Mouse (Mus musculus): ENCODE measurements at regions not wholly inside any gene's neighbourhood (a gene's known extent, or its start where the extent isn't known, plus 50 kb on each side); places are given as distances from the start of the nearest gene placed in this dataset.
"Not testable (repeated sequence)": the region's sequence is repeated elsewhere in the genome, so short reads cannot be mapped to it uniquely, and the experiment has no call there.

DNA sequence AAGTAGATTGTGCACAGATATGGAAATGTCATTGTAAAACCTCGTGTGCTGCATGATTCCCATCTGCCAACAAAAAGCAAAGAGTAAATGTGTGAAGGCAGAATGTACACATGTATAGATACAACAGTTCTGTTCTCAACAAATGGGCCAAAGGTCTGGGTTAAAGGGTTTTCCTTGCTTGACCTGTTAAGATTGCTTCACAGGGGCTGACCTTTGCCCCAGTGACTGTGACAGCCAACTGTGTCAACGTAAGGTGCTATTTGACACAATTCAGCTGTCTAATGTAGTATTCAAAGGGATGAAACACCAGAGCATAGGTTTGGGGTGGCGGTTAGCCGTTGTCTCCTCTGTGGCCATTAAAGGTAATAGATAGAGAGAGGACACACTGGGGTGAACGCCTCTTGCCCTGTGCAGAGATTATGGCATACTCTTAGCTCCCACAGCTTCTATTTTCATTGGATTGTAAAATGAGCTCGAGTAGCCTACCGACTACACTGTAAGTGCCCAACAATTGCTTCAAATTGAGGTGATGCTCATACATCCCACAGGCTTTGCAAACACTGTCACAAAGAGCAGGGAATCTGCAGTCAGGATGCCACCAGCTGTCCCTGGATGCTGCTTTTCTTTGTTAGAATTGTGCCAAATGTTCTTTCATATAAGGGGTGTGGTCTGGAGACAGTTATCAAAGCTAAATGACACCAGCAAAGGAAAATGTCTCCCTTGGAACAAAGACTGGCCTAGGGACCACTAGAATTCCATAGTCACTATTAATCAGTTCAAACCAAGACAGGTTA, 513.0 kb upstream of the Gulo start:
- ATAC-seq (ENCODE audit: low FRiP score, low read depth), result no peak
- no peaks in the 10 kb centered on the region for H3K27me3 ChIP-seq
- H3K9ac ChIP-seq, result no peak overlapping the region
- H3K4me3 ChIP-seq, result no peak overlapping the region
- H3K4me2 ChIP-seq (replicated peaks), result no peak overlapping the region
- no peaks in the 10 kb centered on the region for H3K9me3 ChIP-seq
- no peaks in the 10 kb centered on the region for H3K36me3 ChIP-seq
- H3K4me1 ChIP-seq, result no peaks in the 10 kb centered on the region
- H3K27ac ChIP-seq, result no peak overlapping the region
- 55% methylated on average over 7 of the region's 7 CpGs for WGBS

DNA sequence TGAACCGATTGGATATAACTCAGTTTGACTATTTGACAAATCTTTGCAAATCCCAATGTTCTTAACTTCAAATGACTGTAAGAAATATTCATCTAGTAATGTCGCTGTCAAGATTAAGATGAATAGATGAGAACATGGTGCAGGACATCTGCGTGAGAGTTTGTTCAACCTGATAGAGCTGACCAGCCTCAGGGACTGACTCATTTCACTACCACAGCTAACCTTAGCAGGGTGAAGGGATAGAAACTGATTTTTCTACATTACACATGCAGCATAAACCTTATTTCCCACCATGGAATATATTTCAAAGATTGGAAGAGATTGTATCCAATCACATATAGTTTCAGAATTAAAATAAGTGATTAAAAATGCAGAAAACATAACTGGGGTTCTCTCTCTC, 507.8 kb upstream of the Gulo start:
- WGBS, result 87% methylated on average over 3 of the region's 3 CpGs
- H3K36me3 ChIP-seq, result no peaks in the 10 kb centered on the region
- no peak for ATAC-seq (ENCODE audit: low FRiP score, low read depth)
- no peak overlapping the region for H3K4me3 ChIP-seq
- no peak overlapping the region for H3K4me2 ChIP-seq (replicated peaks)
- H3K9me3 ChIP-seq, result peaks cover 3% of the 10 kb centered on the region
- H3K9ac ChIP-seq, result no peak overlapping the region
- H3K27ac ChIP-seq, result no peak overlapping the region
- no peaks in the 10 kb centered on the region for H3K4me1 ChIP-seq
- no peaks in the 10 kb centered on the region for H3K27me3 ChIP-seq

DNA sequence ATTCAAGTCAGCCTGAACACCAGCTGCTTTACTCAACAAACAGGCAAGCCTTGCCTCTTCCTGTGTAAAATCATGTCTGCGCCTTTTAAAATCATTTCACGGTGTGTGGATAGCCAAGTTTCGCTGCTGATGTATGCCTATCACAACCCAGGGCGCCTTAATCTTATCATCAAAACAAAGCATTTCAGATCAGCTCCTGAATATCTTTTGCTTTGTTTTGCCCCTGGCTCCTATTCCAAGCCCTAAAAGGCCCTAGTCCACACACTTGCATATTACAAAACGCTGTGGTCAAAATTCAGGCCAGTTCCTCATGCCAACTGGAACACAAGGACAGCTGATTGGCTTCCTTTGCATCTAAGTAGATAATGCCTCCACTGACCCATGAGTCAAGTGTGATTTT, 501.7 kb upstream of the Gulo start:
- ATAC-seq (ENCODE audit: low FRiP score, low read depth), result no peak
- peaks cover 3% of the 10 kb centered on the region for H3K9me3 ChIP-seq
- H3K4me1 ChIP-seq, result no peaks in the 10 kb centered on the region
- 89% methylated on average over 5 of the region's 5 CpGs for WGBS
- H3K4me3 ChIP-seq, result no peak overlapping the region
- H3K27ac ChIP-seq, result no peak overlapping the region
- H3K36me3 ChIP-seq, result no peaks in the 10 kb centered on the region
- H3K27me3 ChIP-seq, result no peaks in the 10 kb centered on the region
- H3K9ac ChIP-seq, result no peak overlapping the region
- no peak overlapping the region for H3K4me2 ChIP-seq (replicated peaks)

DNA sequence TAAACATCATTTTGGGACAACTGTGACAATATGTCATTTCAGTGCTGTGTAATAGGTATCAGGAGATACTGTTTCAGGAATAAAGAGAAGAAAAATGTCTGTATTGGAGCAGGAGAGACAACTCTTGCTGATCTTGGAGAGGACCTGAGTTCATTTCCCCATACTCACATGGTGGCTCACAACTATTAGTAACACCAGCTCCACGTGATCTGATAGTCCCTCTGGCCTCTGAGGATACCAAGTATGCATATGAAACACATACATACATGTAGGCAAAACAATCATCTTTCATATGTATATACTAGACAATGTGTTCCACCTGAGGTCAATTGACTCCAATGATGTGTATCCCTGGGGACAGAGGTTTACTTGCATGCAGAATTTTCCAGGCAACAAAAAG, 501.2 kb upstream of the Gulo start:
- H3K9ac ChIP-seq, result no peak overlapping the region
- H3K36me3 ChIP-seq, result no peaks in the 10 kb centered on the region
- 67% methylated on average over 1 of the region's 1 CpGs for WGBS
- H3K9me3 ChIP-seq, result peaks cover 3% of the 10 kb centered on the region
- no peak for ATAC-seq (ENCODE audit: low FRiP score, low read depth)
- H3K4me3 ChIP-seq, result no peak overlapping the region
- H3K27me3 ChIP-seq, result no peaks in the 10 kb centered on the region
- no peak overlapping the region for H3K4me2 ChIP-seq (replicated peaks)
- H3K4me1 ChIP-seq, result no peaks in the 10 kb centered on the region
- H3K27ac ChIP-seq, result no peak overlapping the region

DNA sequence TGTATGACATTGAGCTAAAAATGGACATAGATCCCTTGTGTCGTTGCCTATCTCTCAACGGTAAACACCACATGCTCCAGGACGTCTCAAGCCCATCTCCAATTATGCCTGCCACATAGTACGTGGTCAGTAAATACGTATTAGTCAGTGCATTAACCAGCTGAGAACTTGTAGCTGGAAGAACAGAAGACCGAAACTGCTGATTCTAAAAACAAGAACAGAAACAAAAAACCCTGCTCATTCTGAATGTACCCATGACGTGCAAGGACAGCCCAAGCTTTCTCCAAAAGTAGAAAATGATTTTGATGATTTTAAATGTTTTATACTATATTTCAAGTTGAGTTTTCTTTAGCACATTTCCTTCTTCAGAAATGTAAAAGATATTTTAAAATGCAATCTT, 500.7 kb upstream of the Gulo start:
- H3K36me3 ChIP-seq, result no peaks in the 10 kb centered on the region
- H3K9me3 ChIP-seq, result peaks cover 3% of the 10 kb centered on the region
- H3K4me1 ChIP-seq, result no peaks in the 10 kb centered on the region
- H3K9ac ChIP-seq, result no peak overlapping the region
- 88% methylated on average over 7 of the region's 7 CpGs for WGBS
- no peak overlapping the region for H3K4me3 ChIP-seq
- no peak overlapping the region for H3K27ac ChIP-seq
- no peak for ATAC-seq (ENCODE audit: low FRiP score, low read depth)
- no peaks in the 10 kb centered on the region for H3K27me3 ChIP-seq
- no peak overlapping the region for H3K4me2 ChIP-seq (replicated peaks)

DNA sequence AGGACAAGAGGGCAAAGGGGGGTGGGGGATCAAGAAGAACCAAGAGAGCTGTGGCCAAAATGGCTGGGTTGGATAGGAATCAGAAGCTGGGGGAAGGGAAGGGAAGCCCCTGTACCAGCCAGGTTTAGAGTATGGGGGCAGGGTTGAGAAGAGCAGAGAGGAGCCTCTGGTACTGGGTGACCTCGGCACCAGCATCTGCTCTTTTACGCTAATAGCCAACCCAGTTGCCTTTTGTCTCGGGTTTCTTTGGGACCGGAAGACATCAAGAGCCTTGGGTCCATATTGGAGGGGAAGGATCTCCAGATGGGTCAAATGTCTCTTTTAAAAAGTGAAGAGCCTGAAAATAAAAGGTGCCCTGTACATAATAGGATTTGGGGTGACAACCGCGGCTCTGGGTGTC, 493.0 kb upstream of the Gulo start:
- Histone ChIP-seq H3K4me1 (peaks cover 16% of the 10 kb centered on the region), H3K4me3 (no peak overlapping the region), H3K36me3 (no peaks in the 10 kb centered on the region), H3K9ac (no peak overlapping the region), H3K4me2 (replicated peaks) (no peak overlapping the region), H3K27me3 (0 out of 2 replicates have a peak, but pooled peaks cover 2% of the 10 kb centered on the region), H3K27ac (no peak overlapping the region), H3K9me3 (no peaks in the 10 kb centered on the region)
- ATAC-seq (ENCODE audit: low FRiP score, low read depth), result no peak
- 76% methylated on average over 6 of the region's 6 CpGs for WGBS

DNA sequence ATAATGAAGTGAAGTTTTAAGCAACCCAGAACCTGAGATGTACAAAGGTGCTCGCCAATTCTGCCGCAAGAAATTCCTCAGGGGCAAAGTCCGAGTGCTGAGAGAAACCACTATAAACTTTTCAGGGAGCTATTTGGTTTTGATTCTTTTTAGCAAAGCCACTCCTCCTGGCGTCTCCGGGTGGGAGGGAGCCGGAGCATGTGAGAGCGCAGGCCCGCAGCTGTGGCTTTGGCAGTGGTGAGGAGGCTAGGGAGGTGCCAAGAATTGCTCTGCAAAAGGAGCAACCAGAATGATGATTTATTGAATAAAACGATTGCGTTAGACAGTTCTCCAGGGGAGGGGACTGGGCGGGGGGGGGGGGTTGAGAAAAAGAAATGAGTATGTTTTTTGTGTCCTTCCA, 490.9 kb upstream of the Gulo start:
- peak; percentile 82 for ATAC-seq (ENCODE audit: low FRiP score, low read depth)
- Histone ChIP-seq H3K27ac (no peak overlapping the region), H3K27me3 (0 out of 2 replicates have a peak, but pooled peaks cover 2% of the 10 kb centered on the region), H3K9me3 (no peaks in the 10 kb centered on the region), H3K4me3 (no peak overlapping the region), H3K4me1 (peaks cover 16% of the 10 kb centered on the region), H3K36me3 (no peaks in the 10 kb centered on the region), H3K9ac (no peak overlapping the region), H3K4me2 (replicated peaks) (peak overlapping the region; percentile 27; the same call in 1 of the 2 replicates)
- 29% methylated on average over 11 of the region's 11 CpGs for WGBS

DNA sequence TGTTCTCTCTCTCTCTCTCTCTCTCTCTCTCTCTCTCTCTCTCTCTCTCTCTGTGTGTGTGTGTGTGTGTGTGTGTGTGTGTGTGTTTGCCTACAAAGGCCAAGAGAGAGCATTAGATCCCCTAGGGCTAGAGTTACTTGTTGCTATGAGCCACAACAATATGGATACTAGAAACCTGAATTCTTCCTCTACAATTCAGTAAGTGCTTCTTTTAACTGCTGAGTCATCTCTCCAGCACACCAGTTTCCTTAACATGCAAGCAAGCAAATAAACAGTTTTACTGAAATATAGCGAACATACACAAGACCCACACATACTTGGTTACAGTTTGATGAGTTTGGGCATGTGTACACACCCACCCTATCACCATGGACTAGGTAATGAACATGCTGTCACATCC, 486.1 kb upstream of the Gulo start:
- Histone ChIP-seq H3K9me3 (no peaks in the 10 kb centered on the region), H3K36me3 (no peaks in the 10 kb centered on the region), H3K4me3 (no peak overlapping the region), H3K9ac (no peak overlapping the region), H3K4me2 (replicated peaks) (no peak overlapping the region), H3K27me3 (no peaks in the 10 kb centered on the region), H3K4me1 (peaks cover 7% of the 10 kb centered on the region; the same call in 1 of the 2 replicates), H3K27ac (no peak overlapping the region)
- WGBS, result 83% methylated on average over 1 of the region's 1 CpGs
- no peak for ATAC-seq (ENCODE audit: low FRiP score, low read depth)

DNA sequence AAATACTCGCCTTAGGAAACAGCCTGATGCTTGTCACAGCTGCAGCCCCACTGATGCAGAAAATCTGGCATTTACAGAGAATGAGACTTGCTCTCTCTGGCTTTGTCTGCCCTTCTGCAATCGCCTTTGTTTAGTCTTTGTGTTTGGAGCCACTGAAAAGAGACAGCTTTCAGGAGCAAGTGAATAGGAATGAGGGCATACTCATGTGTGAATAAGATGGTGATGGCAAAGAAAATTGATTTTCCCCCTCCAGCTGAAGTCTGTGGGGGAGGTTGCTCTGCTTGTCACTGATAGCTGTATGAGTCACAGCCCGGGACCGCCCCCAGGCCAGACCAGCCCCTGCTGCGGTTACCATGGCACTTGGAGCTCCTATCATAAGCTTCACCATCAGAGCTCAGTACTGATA, 485.5 kb upstream of the Gulo start:
- H3K4me2 ChIP-seq (replicated peaks), result no peak overlapping the region
- peak; percentile 57; the same call in 1 of the 2 replicates for ATAC-seq (ENCODE audit: low FRiP score, low read depth)
- WGBS, result 51% methylated on average over 5 of the region's 5 CpGs
- no peak overlapping the region for H3K27ac ChIP-seq
- peaks cover under 1% of the 10 kb centered on the region; the same call in 1 of the 2 replicates for H3K4me1 ChIP-seq
- H3K4me3 ChIP-seq, result no peak overlapping the region
- H3K9ac ChIP-seq, result no peak overlapping the region
- no peaks in the 10 kb centered on the region for H3K27me3 ChIP-seq
- H3K9me3 ChIP-seq, result no peaks in the 10 kb centered on the region
- no peaks in the 10 kb centered on the region for H3K36me3 ChIP-seq

DNA sequence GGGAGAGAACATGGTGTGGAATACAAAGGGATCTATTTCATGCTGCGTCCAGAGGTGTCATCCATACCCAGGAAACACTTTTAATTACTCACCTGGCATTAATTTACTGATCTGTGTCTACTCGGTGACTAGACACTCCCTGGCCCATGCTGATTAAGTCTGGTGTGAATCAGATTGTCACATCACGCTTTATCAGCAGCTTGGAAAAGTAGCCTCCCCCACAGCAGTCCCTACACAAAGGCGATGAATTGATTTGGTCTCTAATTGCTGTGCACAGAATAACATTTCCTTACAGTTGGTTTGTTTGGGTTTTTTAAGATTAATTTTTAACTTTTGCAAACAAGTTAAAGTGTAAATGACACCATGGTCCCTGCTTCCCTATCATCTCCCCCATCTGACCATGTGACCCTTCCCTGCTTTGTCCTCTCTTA, 484.7 kb upstream of the Gulo start:
- Histone ChIP-seq H3K27ac (no peak overlapping the region), H3K27me3 (no peaks in the 10 kb centered on the region), H3K4me3 (no peak overlapping the region), H3K9me3 (no peaks in the 10 kb centered on the region), H3K4me2 (replicated peaks) (no peak overlapping the region), H3K4me1 (no peaks in the 10 kb centered on the region), H3K9ac (no peak overlapping the region), H3K36me3 (no peaks in the 10 kb centered on the region)
- no peak for ATAC-seq (ENCODE audit: low FRiP score, low read depth)
- 47% methylated on average over 4 of the region's 4 CpGs for WGBS

DNA sequence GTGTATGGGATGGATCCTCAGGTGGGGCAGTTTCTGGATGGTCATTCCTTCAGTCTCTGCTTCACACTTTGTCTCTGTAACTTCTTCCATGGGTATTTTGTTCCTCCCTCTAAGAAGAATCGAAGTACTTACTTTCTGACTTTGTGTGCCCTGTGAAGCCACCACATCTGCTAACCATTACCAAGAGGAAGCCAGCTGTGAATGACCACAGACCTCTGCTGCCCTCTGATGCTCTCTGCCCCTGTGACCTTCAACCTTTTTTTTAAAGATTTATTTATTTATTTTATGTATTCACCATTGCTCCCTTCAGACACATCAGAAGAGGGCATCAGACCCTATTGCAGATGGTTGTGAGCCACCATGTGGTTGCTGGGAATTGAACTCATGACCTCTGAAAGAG, 475.7 kb upstream of the Gulo start:
- H3K4me3 ChIP-seq; H3K36me3 ChIP-seq; H3K9me3 ChIP-seq; ATAC-seq (ENCODE audit: low FRiP score, low read depth); H3K27me3 ChIP-seq; H3K4me2 ChIP-seq (replicated peaks); H3K9ac ChIP-seq; H3K27ac ChIP-seq; H3K4me1 ChIP-seq: not testable (repeated sequence)
- WGBS, result 46% methylated on average over 1 of the region's 1 CpGs

DNA sequence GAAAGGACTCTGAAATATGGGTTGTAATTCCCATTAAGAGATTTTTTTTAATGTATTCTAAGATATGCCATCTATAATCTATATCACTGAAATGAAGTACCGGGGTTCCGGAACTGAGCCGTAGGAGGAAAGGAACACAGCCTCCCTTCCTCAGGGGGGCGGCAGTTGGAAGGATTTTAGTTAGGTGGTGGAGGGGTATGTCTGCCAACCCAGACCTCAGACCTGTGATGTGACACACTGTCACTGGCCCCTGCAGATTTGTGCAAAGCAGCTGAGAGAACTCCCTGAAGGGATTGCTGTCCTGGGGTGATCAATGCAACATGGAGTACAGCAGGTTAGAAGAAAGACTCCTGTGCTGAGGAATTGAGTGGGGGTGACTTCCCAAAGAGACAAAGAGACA, 470.2 kb upstream of the Gulo start:
- no peak for ATAC-seq (ENCODE audit: low FRiP score, low read depth)
- no peaks in the 10 kb centered on the region for H3K27me3 ChIP-seq
- H3K27ac ChIP-seq, result no peak overlapping the region
- H3K9ac ChIP-seq, result no peak overlapping the region
- H3K4me3 ChIP-seq, result no peak overlapping the region
- H3K36me3 ChIP-seq, result no peaks in the 10 kb centered on the region
- 89% methylated on average over 4 of the region's 4 CpGs for WGBS
- H3K4me2 ChIP-seq (replicated peaks), result no peak overlapping the region
- no peaks in the 10 kb centered on the region for H3K9me3 ChIP-seq
- no peaks in the 10 kb centered on the region for H3K4me1 ChIP-seq

DNA sequence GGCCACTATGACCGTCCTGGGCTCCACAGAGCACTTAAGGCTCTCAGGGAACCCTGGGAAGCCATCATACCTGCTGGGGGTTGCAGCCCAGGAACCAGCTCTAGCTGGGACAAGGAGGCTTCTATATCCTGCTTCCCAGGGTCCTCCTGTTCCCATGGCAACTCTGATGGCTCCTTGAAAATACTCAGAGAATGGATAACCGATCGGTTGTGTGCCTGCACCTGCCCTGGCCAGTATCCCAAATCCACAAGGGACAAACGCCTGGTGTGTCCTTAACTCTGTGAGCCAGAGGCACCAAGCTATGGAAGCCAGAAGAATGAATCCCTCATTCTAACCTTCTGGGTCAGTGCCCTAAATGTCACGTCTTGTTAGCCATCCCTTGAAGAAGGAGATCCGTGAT, 469.6 kb upstream of the Gulo start:
- H3K27ac ChIP-seq, result no peak overlapping the region
- no peaks in the 10 kb centered on the region for H3K27me3 ChIP-seq
- WGBS, result 57% methylated on average over 6 of the region's 6 CpGs
- no peak overlapping the region for H3K4me3 ChIP-seq
- no peaks in the 10 kb centered on the region for H3K36me3 ChIP-seq
- H3K9me3 ChIP-seq, result no peaks in the 10 kb centered on the region
- H3K4me2 ChIP-seq (replicated peaks), result no peak overlapping the region
- H3K4me1 ChIP-seq, result no peaks in the 10 kb centered on the region
- no peak for ATAC-seq (ENCODE audit: low FRiP score, low read depth)
- H3K9ac ChIP-seq, result no peak overlapping the region
